Mouse (Mus musculus) heart, adult 2 months (tissue): ENCODE data around the gene Sox13.

Experiments
- CTCF ChIP-seq: fragments of 200-600 bp; IDR thresholded peaks from 2 replicates; pipeline ENCODE4 v1.8.1; 2022; ENCODE audit warnings: antibody characterized with exemption, mild to moderate bottlenecking, moderate library complexity
- EP300 ChIP-seq: fragments of 200-500 bp; IDR thresholded peaks from 2 replicates; pipeline ENCODE4 v1.6.1; 2011; ENCODE audit warnings: low read depth, low read length, control low read depth; ENCODE audit not compliant: insufficient read depth

- no peak for TF ChIP-seq EP300
- no peak for TF ChIP-seq CTCF
These were observed 24.0 kb downstream of the Sox13 start for GRCm38 (mm10) chr1:133400014-133400725.
